Mouse (Mus musculus) thymus, adult 2 months (tissue): ENCODE measurements around the gene Drd3. TPM values are rescaled to one million over a fixed set of nuclear protein-coding genes. Genes with fewer than 3 reads are reported as not detected.

ENCODE experiments used
- DNase-seq: peaks from one replicate; pipeline ENCODE4 v3.0.0; 2021
- H3K27ac ChIP-seq: fragments of 200-500 bp; 2 replicates; pipeline ENCODE4 v1.5.1; 2012; ENCODE audit warnings: low read length, control low read depth; ENCODE audit not compliant: control insufficient read depth, insufficient read depth
- H3K27me3 ChIP-seq: fragments of 200-500 bp; 2 replicates; pipeline ENCODE4 v1.6.1; 2012; ENCODE audit warnings: mild to moderate bottlenecking, low read length, moderate library complexity, mixed read lengths; ENCODE audit not compliant: control insufficient read depth, insufficient read depth
- H3K36me3 ChIP-seq: fragments of 200-500 bp; 2 replicates; pipeline ENCODE4 v1.6.1; 2012; ENCODE audit warnings: mild to moderate bottlenecking, low read length, moderate library complexity; ENCODE audit not compliant: control insufficient read depth, insufficient read depth
- H3K4me1 ChIP-seq: fragments of 200-500 bp; replicated peaks from 2 replicates; pipeline ENCODE4 v1.6.1; 2012; ENCODE audit warnings: low read length; ENCODE audit not compliant: control insufficient read depth, insufficient read depth
- H3K4me3 ChIP-seq: fragments of 200-500 bp; 2 replicates; pipeline ENCODE4 v1.5.1; 2012; ENCODE audit warnings: mild to moderate bottlenecking, low read length, control low read depth, moderate library complexity; ENCODE audit not compliant: control insufficient read depth, insufficient read depth
- CTCF ChIP-seq: fragments of 200-500 bp; IDR thresholded peaks from 2 replicates; pipeline ENCODE4 v1.5.1; 2012; ENCODE audit warnings: mild to moderate bottlenecking, control low read depth, low read length, moderate library complexity, borderline replicate concordance; ENCODE audit not compliant: control insufficient read depth, poor library complexity, insufficient read depth; ENCODE audit errors: extremely low read depth
- POLR2A ChIP-seq: fragments of 200-500 bp; IDR thresholded peaks from 2 replicates; pipeline ENCODE4 v1.6.1; 2012; ENCODE audit warnings: mild to moderate bottlenecking, low read length, control low read depth, moderate library complexity; ENCODE audit not compliant: control insufficient read depth, poor library complexity, insufficient read depth; ENCODE audit errors: extremely low read depth
- WGBS: fragments of 180-500 bp; shearing (Covaris S2); methylation state at CpG from one replicate; pipeline ENCODE4 v1.1.7; 2018; 5-methylcytosine and 5-hydroxymethylcytosine counted together
- polyA plus RNA-seq: library from polyadenylated mRNA; depleted of rRNA; stranded (reverse); fragments of >200 nt; gene quantifications from 2 replicates; pipeline ENCODE4 v1.2.3, GENCODE M21; 2012

Gene Drd3
- polyA plus RNA-seq, 1 experiment = not detected

GRCm38 (mm10) chr16:43809429-43809828 lies 55.6 kb downstream of the Drd3 start:
- no peak for TF ChIP-seq CTCF
- TF ChIP-seq POLR2A = no peak
- H3K27me3 ChIP-seq = no peaks in the 10 kb centered on the region
- no peak for DNase-seq
- no peak overlapping the region for H3K27ac ChIP-seq
- H3K36me3 ChIP-seq = no peaks in the 10 kb centered on the region
- 96% methylated on average over 2 of the region's 2 CpGs for WGBS
- no peak overlapping the region for H3K4me3 ChIP-seq
- H3K4me1 ChIP-seq = no peaks in the 10 kb centered on the region

GRCm38 (mm10) chr16:43811402-43811801 lies 57.6 kb downstream of the Drd3 start:
- no peak for TF ChIP-seq POLR2A
- TF ChIP-seq CTCF = no peak
- 84% methylated on average over 1 of the region's 1 CpGs for WGBS
- no peak overlapping the region for H3K27ac ChIP-seq
- DNase-seq = no peak
- H3K4me3 ChIP-seq = no peak overlapping the region
- no peaks in the 10 kb centered on the region for H3K27me3 ChIP-seq
- H3K36me3 ChIP-seq = no peaks in the 10 kb centered on the region
- H3K4me1 ChIP-seq = no peaks in the 10 kb centered on the region

GRCm38 (mm10) chr16:43814644-43815043 lies 60.8 kb downstream of the Drd3 start:
- WGBS = 87% methylated on average over 4 of the region's 4 CpGs
- no peaks in the 10 kb centered on the region for H3K36me3 ChIP-seq
- no peaks in the 10 kb centered on the region for H3K4me1 ChIP-seq
- no peak overlapping the region for H3K4me3 ChIP-seq
- H3K27me3 ChIP-seq = no peaks in the 10 kb centered on the region
- TF ChIP-seq CTCF (no peak), POLR2A (no peak)
- DNase-seq = no peak
- no peak overlapping the region for H3K27ac ChIP-seq

- Histone ChIP-seq H3K36me3 (no peaks in the 10 kb centered on the region), H3K4me3 (no peak overlapping the region), H3K4me1 (no peaks in the 10 kb centered on the region), H3K27ac (no peak overlapping the region), H3K27me3 (no peaks in the 10 kb centered on the region)
- 86% methylated on average over 5 of the region's 5 CpGs for WGBS
- no peak for DNase-seq
- TF ChIP-seq CTCF (no peak), POLR2A (no peak)
These were observed 62.5 kb downstream of the Drd3 start for GRCm38 (mm10) chr16:43816321-43816720.

- H3K36me3 ChIP-seq = no peaks in the 10 kb centered on the region
- no peak overlapping the region for H3K4me3 ChIP-seq
- TF ChIP-seq POLR2A (no peak), CTCF (no peak)
- no peaks in the 10 kb centered on the region for H3K4me1 ChIP-seq
- DNase-seq = no peak
- H3K27me3 ChIP-seq = no peaks in the 10 kb centered on the region
- WGBS = 95% methylated on average over 6 of the region's 6 CpGs
- H3K27ac ChIP-seq = no peak overlapping the region
These were observed 64.6 kb downstream of the Drd3 start for GRCm38 (mm10) chr16:43818404-43818803.

- no peak for TF ChIP-seq CTCF
- WGBS = 87% methylated on average over 3 of the region's 3 CpGs
- Histone ChIP-seq H3K27ac (no peak overlapping the region), H3K27me3 (no peaks in the 10 kb centered on the region), H3K4me3 (no peak overlapping the region), H3K36me3 (no peaks in the 10 kb centered on the region), H3K4me1 (no peaks in the 10 kb centered on the region)
- no peak for DNase-seq
These were observed 73.7 kb downstream of the Drd3 start for GRCm38 (mm10) chr16:43827492-43827891.

GRCm38 (mm10) chr16:43831957-43832356 lies 78.1 kb downstream of the Drd3 start:
- Histone ChIP-seq H3K4me1 (no peaks in the 10 kb centered on the region), H3K27me3 (no peaks in the 10 kb centered on the region), H3K36me3 (no peaks in the 10 kb centered on the region), H3K4me3 (no peak overlapping the region), H3K27ac (no peak overlapping the region)
- 64% methylated on average over 2 of the region's 2 CpGs for WGBS
- no peak for TF ChIP-seq CTCF
- TF ChIP-seq POLR2A = no peak
- DNase-seq = no peak
